Mouse (Mus musculus) kidney, postnatal 0 days (tissue): ENCODE data around the gene Cux2. TPM values are rescaled to one million over a fixed set of nuclear protein-coding genes. Genes with fewer than 3 reads are reported as not detected.

Source experiments
- ATAC-seq: fragments of 200-750 bp; cut with Nextera tagmentation; replicated peaks from 2 replicates; pipeline ENCODE4 v1.8.0; 2017; ENCODE audit warnings: low read depth, moderate number of reproducible peaks, moderate TSS enrichment, moderate library complexity; ENCODE audit not compliant: low FRiP score
- DNase-seq: peaks from one replicate; pipeline ENCODE4 v3.0.0-alpha.2; 2016; ENCODE audit warnings: low spot score
- H3K27ac ChIP-seq: fragments of 300-500 bp; sonication (generic); 2 replicates; pipeline ENCODE4 v1.5.1; 2014; ENCODE audit warnings: mild to moderate bottlenecking
- H3K27me3 ChIP-seq: fragments of 300-500 bp; sonication (generic); 2 replicates; pipeline ENCODE4 v1.6.1; 2014; ENCODE audit warnings: low read length, mixed read lengths; ENCODE audit not compliant: insufficient read depth
- H3K36me3 ChIP-seq: fragments of 300-500 bp; sonication (generic); 2 replicates; pipeline ENCODE4 v1.6.1; 2014; ENCODE audit warnings: low read length, mixed read lengths; ENCODE audit not compliant: insufficient read depth
- H3K4me1 ChIP-seq: fragments of 300-500 bp; sonication (generic); replicated peaks from 2 replicates; pipeline ENCODE4 v1.6.1; 2014; ENCODE audit warnings: antibody characterized with exemption, low read length, mixed read lengths; ENCODE audit not compliant: insufficient read depth
- H3K4me2 ChIP-seq: fragments of 300-500 bp; sonication (generic); 2 replicates; pipeline ENCODE4 v1.6.1; 2014; ENCODE audit warnings: mild to moderate bottlenecking, low read length, moderate library complexity, mixed read lengths
- H3K4me3 ChIP-seq: fragments of 300-500 bp; sonication (generic); replicated peaks from 2 replicates; pipeline ENCODE4 v1.5.1; 2014; ENCODE audit warnings: low read depth, low read length
- H3K9ac ChIP-seq: fragments of 300-500 bp; sonication (generic); 2 replicates; pipeline ENCODE4 v1.6.1; 2014; ENCODE audit warnings: low read depth, low read length
- H3K9me3 ChIP-seq: fragments of 300-500 bp; sonication (generic); replicated peaks from 2 replicates; pipeline ENCODE4 v1.6.1; 2016; ENCODE audit warnings: low read length, inconsistent platforms, mixed read lengths
- CTCF ChIP-seq: IDR thresholded peaks from 2 replicates; pipeline ENCODE4 v1.5.1; 2016; ENCODE audit warnings: antibody characterized with exemption, low read depth, mild to moderate bottlenecking, moderate library complexity
- WGBS: fragments of 180-500 bp; shearing (Covaris S2); extraction: QIAGEN DNeasy Blood & Tissue Kit; methylation state at CpG from one replicate; pipeline ENCODE4 v1.1.7; 2014; 5-methylcytosine and 5-hydroxymethylcytosine counted together
- polyA plus RNA-seq: library from polyadenylated mRNA; unstranded; fragments of >200 nt; fragmentation: Nextera tagmentation; extraction: Ambion mirVana; gene quantifications from 2 replicates; pipeline ENCODE4 v1.2.1, GENCODE M21; 2015

Cux2 gene
- polyA plus RNA-seq, 1 experiment from 2014 or later, result 5.9 TPM

DNA sequence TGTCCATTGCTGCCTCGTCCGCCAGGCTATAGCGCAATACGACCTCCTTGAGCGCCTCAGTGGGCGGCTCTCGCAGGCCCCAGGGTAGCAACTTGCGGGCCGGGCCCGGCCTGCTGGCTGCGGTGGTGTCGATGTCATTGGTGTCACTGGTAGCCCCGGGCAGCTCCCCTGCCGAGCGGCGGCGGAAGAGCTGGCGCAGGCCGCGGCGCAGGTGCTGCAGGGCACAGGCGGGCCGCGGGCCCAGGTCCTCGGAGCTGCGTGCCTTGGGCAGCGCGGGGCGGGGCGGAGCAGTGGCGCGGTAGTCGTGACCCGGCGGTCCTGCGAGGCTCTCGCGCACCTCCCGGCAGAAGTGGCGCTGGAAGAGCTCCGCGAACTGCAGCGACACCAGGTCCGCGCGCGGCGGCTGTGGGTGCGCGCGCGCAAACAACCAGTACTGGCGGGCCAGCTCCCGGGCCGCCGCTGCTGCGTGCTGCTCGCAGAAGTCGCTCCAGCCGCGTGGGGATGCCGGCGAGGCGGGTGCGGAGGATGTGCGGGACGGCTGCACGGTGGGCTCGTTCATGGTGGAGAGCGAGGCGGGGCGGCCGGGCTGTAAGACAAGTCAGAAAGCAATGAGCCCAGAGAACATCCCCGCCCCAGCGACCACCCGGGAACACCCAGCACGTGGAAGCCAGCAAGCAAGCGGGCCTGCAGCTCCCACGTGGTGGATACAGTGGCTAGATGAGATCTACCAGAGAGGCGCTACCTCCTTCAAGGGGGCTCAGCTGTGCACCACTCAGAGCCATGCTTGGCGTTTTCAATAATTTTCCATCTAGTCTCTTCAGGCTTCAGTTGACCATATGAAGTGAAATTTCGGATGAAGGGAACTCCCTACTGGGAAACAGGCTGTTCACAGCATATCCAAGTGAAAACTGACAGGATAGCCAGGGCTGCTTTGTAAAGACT, 221.1 kb downstream of the Cux2 start:
- peak; percentile 24 for ATAC-seq
- H3K27ac ChIP-seq, result no peak overlapping the region
- WGBS, result 21% methylated on average over 69 of the region's 82 CpGs
- no peak for DNase-seq
- peak overlapping the region; percentile 70 for H3K4me2 ChIP-seq
- no peaks in the 10 kb centered on the region for H3K27me3 ChIP-seq
- peaks cover 24% of the 10 kb centered on the region for H3K4me1 ChIP-seq
- peak overlapping the region; percentile 31; the same call in 1 of the 2 replicates for H3K9ac ChIP-seq
- H3K4me3 ChIP-seq, result peak overlapping the region; percentile 26
- peaks cover 23% of the 10 kb centered on the region; the same call in 1 of the 2 replicates for H3K36me3 ChIP-seq
- no peak for TF ChIP-seq CTCF
- H3K9me3 ChIP-seq, result no peaks in the 10 kb centered on the region

DNA sequence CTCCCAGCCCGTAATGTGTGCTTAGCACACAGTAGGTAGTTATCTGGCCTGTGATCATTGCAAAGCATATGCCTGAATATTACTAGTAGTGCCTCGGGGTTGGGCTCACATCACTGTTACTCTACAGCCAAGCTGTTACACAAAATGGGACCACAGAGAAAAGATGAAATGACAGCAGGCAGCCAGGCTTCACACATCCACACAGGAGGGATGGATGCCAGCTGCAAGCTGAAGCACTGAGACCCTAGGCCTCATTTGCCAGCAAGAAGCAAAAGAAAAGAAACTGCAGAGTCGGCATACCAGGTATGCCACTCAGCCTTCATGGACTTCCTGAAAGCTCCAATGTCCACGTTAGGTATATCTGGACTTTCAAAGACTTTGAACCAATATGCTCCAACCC, 222.0 kb downstream of the Cux2 start:
- H3K4me1 ChIP-seq, result peaks cover 17% of the 10 kb centered on the region
- DNase-seq (no peak), ATAC-seq (no peak)
- no peaks in the 10 kb centered on the region for H3K27me3 ChIP-seq
- no peak overlapping the region for H3K27ac ChIP-seq
- H3K9me3 ChIP-seq, result no peaks in the 10 kb centered on the region
- H3K4me2 ChIP-seq, result no peak overlapping the region
- no peak overlapping the region for H3K4me3 ChIP-seq
- TF ChIP-seq CTCF, result no peak
- no peak overlapping the region for H3K9ac ChIP-seq
- 77% methylated on average over 4 of the region's 4 CpGs for WGBS
- H3K36me3 ChIP-seq, result peaks cover 23% of the 10 kb centered on the region; the same call in 1 of the 2 replicates

DNA sequence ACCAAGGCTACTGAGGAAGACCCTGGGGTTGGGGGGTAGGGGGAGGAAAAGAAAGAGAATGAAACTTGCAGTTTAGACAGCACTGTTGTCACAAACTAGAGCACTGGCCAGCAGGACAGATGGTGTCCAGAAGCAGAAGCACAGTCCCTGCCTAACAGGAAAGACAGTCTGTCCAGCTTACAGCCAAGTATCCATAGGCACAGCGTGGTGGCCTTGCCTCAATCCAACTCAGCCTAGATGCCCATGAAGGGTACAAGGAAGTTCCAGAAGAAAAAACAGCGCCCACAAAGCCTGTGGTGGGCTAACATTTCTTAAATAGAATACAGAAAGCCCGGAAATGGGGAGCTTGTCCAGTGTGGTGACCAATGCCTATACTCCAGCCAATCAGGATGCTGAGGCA, 224.3 kb downstream of the Cux2 start:
- Histone ChIP-seq H3K27me3 (no peaks in the 10 kb centered on the region), H3K4me3 (no peak overlapping the region), H3K36me3 (peaks cover 20% of the 10 kb centered on the region; the same call in 1 of the 2 replicates), H3K27ac (no peak overlapping the region), H3K4me1 (peaks cover 9% of the 10 kb centered on the region; the same call in 1 of the 2 replicates), H3K9me3 (no peaks in the 10 kb centered on the region), H3K4me2 (no peak overlapping the region), H3K9ac (no peak overlapping the region)
- ATAC-seq (no peak), DNase-seq (no peak)
- no peak for TF ChIP-seq CTCF
- WGBS, result 82% methylated on average over 3 of the region's 3 CpGs

DNA sequence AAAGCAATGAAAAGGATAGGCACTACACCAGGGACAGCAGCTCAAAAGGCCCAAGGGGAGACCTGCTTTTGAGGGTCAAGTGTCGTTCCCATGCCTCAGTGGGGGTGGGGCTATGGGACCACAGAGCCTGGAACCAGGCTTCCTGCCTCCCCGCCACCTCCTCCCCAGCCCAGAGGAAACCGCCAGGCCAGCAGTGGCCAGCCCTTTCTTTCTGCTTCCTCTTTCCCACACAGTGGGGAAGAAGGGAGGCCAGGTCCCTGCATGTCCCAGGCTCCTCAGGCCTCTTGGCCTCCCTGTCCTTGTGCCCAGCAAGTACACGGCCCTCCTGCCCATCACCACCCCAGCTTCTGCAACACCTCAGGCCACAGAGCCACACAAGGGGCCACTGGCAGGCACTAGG, 225.8 kb downstream of the Cux2 start:
- Histone ChIP-seq H3K9me3 (no peaks in the 10 kb centered on the region), H3K27me3 (no peaks in the 10 kb centered on the region), H3K27ac (peak overlapping the region; percentile 32), H3K36me3 (peaks cover 26% of the 10 kb centered on the region), H3K4me1 (peaks cover 8% of the 10 kb centered on the region; the same call in 1 of the 2 replicates), H3K4me2 (no peak overlapping the region), H3K9ac (no peak overlapping the region), H3K4me3 (no peak overlapping the region)
- DNase-seq (no peak), ATAC-seq (no peak)
- TF ChIP-seq CTCF, result no peak
- WGBS, result 78% methylated on average over 4 of the region's 4 CpGs

DNA sequence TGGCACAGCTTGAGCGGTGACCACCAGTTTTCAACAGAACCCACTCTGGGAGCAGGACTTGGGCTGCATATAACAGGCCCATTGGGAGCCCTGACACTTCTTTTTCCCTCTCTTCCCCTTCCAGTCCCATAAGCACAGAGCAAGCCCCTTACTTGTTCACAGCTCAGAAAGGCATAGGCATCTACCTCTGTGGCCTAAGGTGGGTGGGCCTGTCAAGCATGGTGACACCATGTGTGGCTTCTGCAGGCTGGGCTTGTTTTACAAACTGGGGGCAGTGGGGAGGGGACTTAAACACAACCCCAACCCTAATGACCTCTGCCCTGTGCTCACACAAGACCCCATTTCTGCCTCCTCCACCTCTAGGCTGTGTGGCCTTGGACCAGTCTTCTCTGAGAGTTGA, 226.2 kb downstream of the Cux2 start:
- no peaks in the 10 kb centered on the region for H3K27me3 ChIP-seq
- no peak for TF ChIP-seq CTCF
- H3K36me3 ChIP-seq, result peaks cover 30% of the 10 kb centered on the region
- 0 out of 2 replicates have a peak overlapping the region, but pooled peaks have one; percentile 32 for H3K27ac ChIP-seq
- no peak overlapping the region for H3K4me3 ChIP-seq
- DNase-seq, result no peak
- no peak overlapping the region for H3K4me2 ChIP-seq
- ATAC-seq, result no peak
- no peak overlapping the region for H3K9ac ChIP-seq
- no peaks in the 10 kb centered on the region for H3K9me3 ChIP-seq
- 83% methylated on average over 1 of the region's 1 CpGs for WGBS
- peaks cover 3% of the 10 kb centered on the region; the same call in 1 of the 2 replicates for H3K4me1 ChIP-seq

DNA sequence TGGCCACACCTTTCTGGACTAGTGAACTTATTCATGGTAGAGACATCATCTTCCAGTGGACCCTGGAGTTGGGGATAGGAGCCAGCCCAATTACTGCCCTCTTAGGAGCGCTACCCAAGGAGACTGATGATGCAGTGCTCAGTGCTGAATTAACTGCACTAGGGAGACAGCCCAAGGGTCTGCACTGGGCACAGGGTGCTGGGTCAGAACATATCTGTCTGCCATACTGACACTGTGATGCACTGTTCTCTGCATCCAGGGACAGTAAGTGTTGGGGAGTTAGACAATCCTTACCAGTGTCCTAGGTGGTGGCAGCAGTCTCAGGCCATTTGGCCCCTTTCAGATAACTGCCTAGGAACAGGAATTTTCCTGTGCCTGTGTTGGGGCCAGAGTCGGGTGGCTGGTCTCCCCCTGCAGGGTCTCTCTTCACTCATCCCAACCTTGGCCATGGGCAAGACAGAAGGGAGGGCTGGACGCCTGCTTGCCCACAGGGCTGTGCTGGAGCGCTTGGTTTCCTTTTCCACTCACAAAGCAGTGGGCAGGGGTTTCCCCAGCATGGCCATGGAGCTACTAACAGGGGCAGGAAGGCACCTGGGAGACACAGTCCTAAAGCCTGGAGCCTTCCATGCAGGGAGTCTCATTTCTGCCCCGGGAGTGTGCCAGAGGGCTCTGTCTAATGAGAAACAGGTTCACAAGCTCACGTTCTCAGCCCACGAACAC, 227.0 kb downstream of the Cux2 start:
- H3K36me3 ChIP-seq, result peaks cover 38% of the 10 kb centered on the region
- no peaks in the 10 kb centered on the region for H3K4me1 ChIP-seq
- no peak overlapping the region for H3K27ac ChIP-seq
- ATAC-seq, result no peak
- no peak overlapping the region for H3K4me2 ChIP-seq
- TF ChIP-seq CTCF, result no peak
- no peak overlapping the region for H3K4me3 ChIP-seq
- no peak for DNase-seq
- no peaks in the 10 kb centered on the region for H3K9me3 ChIP-seq
- H3K27me3 ChIP-seq, result no peaks in the 10 kb centered on the region
- WGBS, result 66% methylated on average over 7 of the region's 7 CpGs
- H3K9ac ChIP-seq, result no peak overlapping the region
